Mouse (Mus musculus): ENCODE data around the gene Tmem135. TPM values are rescaled to one million over a fixed set of nuclear protein-coding genes. Genes with fewer than 3 reads are reported as not detected.

Gene Tmem135
- polyA plus RNA-seq (2012; rRNA removed), result 21.0 and 21.1 TPM in 2 replicates

GRCm38 (mm10) chr7:89404081-89404733, at the start of gene Tmem135, which contains the start of gene Fzd4:
TSS of gene Tmem135 (minus strand) at chr7:89404222.
TSS of gene Fzd4 (plus strand) at chr7:89404355.

Other genes with a start within 250 kb of the Tmem135 start
- 3.1 and 3.2 TPM in 2 replicates for gene Fzd4, start 133 bp upstream of the Tmem135 start, polyA plus RNA-seq (2012; rRNA removed)
- gene Prss23, start 123.0 kb upstream of the Tmem135 start, polyA plus RNA-seq (2012; rRNA removed), result 16.2 and 21.2 TPM in 2 replicates
- 9.3 and 10.5 TPM in 2 replicates for gene Me3, start 228.2 kb upstream of the Tmem135 start, polyA plus RNA-seq (2012; rRNA removed)